Mouse (Mus musculus): Measurements from ENCODE around the gene Vps26a.

Vps26a gene

GRCm38 (mm10) chr10:62412906-62413605, 73.5 kb downstream of the Vps26a start:
- DNase-seq: peak; percentile 25

- no peak for DNase-seq
These were observed 74.9 kb downstream of the Vps26a start for GRCm38 (mm10) chr10:62411431-62412410.

GRCm38 (mm10) chr10:62410943-62411342, 75.7 kb downstream of the Vps26a start:
- DNase-seq: peak; percentile 72

Data from kidney, adult 18-20 months (tissue).